Mouse (Mus musculus) retina, embryonic 14.5 days (tissue): ENCODE results near the gene Zbtb20.

Experiments used
- DNase-seq: peaks from one replicate; pipeline ENCODE4 v3.0.0-alpha.2; 2015; ENCODE audit warnings: low spot score

Gene Zbtb20

GRCm38 (mm10) chr16:43653288-43653687 lies 777.6 kb downstream of the Zbtb20 start:
- DNase-seq: no peak

GRCm38 (mm10) chr16:43654269-43654668 lies 778.6 kb downstream of the Zbtb20 start:
- DNase-seq: no peak

- DNase-seq: no peak
These were observed 779.6 kb downstream of the Zbtb20 start for GRCm38 (mm10) chr16:43655183-43655787.

- DNase-seq: no peak
These were observed 785.9 kb downstream of the Zbtb20 start for GRCm38 (mm10) chr16:43661576-43661975.

- DNase-seq: no peak
These were observed 786.7 kb downstream of the Zbtb20 start for GRCm38 (mm10) chr16:43662124-43663004.

- no peak for DNase-seq
These were observed 788.4 kb downstream of the Zbtb20 start, which contains the start of gene Tigit for GRCm38 (mm10) chr16:43663978-43664579. Gene Tigit (minus strand): TSS chr16:43664146.

GRCm38 (mm10) chr16:43664861-43665260 lies 789.2 kb downstream of the Zbtb20 start:
- no peak for DNase-seq

GRCm38 (mm10) chr16:43668294-43668693 lies 792.6 kb downstream of the Zbtb20 start:
- DNase-seq: no peak

- DNase-seq: no peak
These were observed 796.3 kb downstream of the Zbtb20 start for GRCm38 (mm10) chr16:43671972-43672371.

- no peak for DNase-seq
These were observed 797.0 kb downstream of the Zbtb20 start for GRCm38 (mm10) chr16:43672697-43673096.

GRCm38 (mm10) chr16:43674400-43674799 lies 798.7 kb downstream of the Zbtb20 start:
- no peak for DNase-seq

- no peak for DNase-seq
These were observed 812.3 kb downstream of the Zbtb20 start for GRCm38 (mm10) chr16:43687968-43688367.

- DNase-seq: no peak
These were observed 814.6 kb downstream of the Zbtb20 start for GRCm38 (mm10) chr16:43690211-43690690.

GRCm38 (mm10) chr16:43690912-43691311 lies 815.2 kb downstream of the Zbtb20 start:
- no peak for DNase-seq

GRCm38 (mm10) chr16:43691741-43692140 lies 816.1 kb downstream of the Zbtb20 start:
- DNase-seq: no peak
